Mouse (Mus musculus) erythroblast, embryonic 14.5 days (primary cell): ENCODE data around the gene Ndufaf4.

ENCODE experiments used
- GATA1 ChIP-seq: IDR thresholded peaks from 2 replicates; pipeline ENCODE4 v1.6.1; 2012; ENCODE audit warnings: low read length, inconsistent platforms, mixed read lengths
- TAL1 ChIP-seq: IDR thresholded peaks from 3 replicates; pipeline ENCODE4 v1.6.1; 2012; ENCODE audit warnings: low read length, inconsistent platforms, mixed read lengths

DNA sequence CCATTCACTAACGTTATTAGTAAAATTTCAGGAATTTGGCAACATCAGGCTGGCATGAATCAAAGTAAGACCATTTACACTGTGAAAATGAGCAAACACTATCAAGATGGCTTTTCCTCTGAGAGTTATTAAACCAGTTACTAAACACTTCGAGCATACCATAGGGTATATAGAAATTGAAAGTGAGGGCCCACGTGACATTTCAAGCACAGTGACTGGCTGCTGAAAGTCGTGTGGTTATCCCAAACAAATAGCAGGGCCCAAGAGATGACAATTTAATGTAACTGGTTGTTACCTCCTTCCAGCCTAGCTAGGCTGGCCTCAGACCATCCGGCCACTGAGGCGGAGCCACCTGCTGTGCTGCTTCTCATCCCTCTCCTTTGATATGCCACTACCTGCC, 32.2 kb upstream of the Ndufaf4 start:
- TF ChIP-seq GATA1 (no peak), TAL1 (no peak)
